Mouse (Mus musculus): Measurements from ENCODE around the gene Slc22a5. TPM values are rescaled to one million over a fixed set of nuclear protein-coding genes. Genes with fewer than 3 reads are reported as not detected.

The Slc22a5 gene
- polyA plus RNA-seq, 1 experiment from 2014 or later = 6.4 TPM

Other genes starting within 250 kb of the Slc22a5 start
- gene Rad50, start 184.3 kb downstream of the Slc22a5 start, polyA plus RNA-seq (2015; fragmentation: Nextera tagmentation; extraction: Ambion mirVana) = 19.1 and 20.3 TPM in 2 replicates
- not detected in 2 replicates for gene Il5, start 170.9 kb downstream of the Slc22a5 start, polyA plus RNA-seq (2015; fragmentation: Nextera tagmentation; extraction: Ambion mirVana)
- 8.6 and 10.0 TPM in 2 replicates for gene Irf1, start 121.6 kb downstream of the Slc22a5 start, polyA plus RNA-seq (2015; fragmentation: Nextera tagmentation; extraction: Ambion mirVana)
- 0.21 TPM in 1 of 2 replicates, not detected in the other for gene Gm17334, start 118.5 kb downstream of the Slc22a5 start, polyA plus RNA-seq (2015; fragmentation: Nextera tagmentation; extraction: Ambion mirVana)
- gene Gm12216, start 32.4 kb downstream of the Slc22a5 start, polyA plus RNA-seq (2015; fragmentation: Nextera tagmentation; extraction: Ambion mirVana) = 0.22 and 0.25 TPM in 2 replicates
- 2.2 TPM in 2 replicates for gene Slc22a21, start 88.7 kb upstream of the Slc22a5 start, polyA plus RNA-seq (2015; fragmentation: Nextera tagmentation; extraction: Ambion mirVana)
- gene Slc22a4, start 136.4 kb upstream of the Slc22a5 start, polyA plus RNA-seq (2015; fragmentation: Nextera tagmentation; extraction: Ambion mirVana) = 2.3 and 3.1 TPM in 2 replicates
- 9.5 and 9.7 TPM in 2 replicates for gene Pdlim4, start 177.4 kb upstream of the Slc22a5 start, polyA plus RNA-seq (2015; fragmentation: Nextera tagmentation; extraction: Ambion mirVana)
- 44.7 and 51.5 TPM in 2 replicates for gene P4ha2, start 208.4 kb upstream of the Slc22a5 start, polyA plus RNA-seq (2015; fragmentation: Nextera tagmentation; extraction: Ambion mirVana)

Data from heart, embryonic 13.5 days (tissue).